Mouse (Mus musculus) Patski (cell line): Measurements from ENCODE around the gene Ttc13. TPM values are rescaled to one million over a fixed set of nuclear protein-coding genes. Genes with fewer than 3 reads are reported as not detected.

Source experiments
- ATAC-seq: fragments of 100-300 bp; one replicate; pipeline ENCODE4 v1.8.0; 2021
- CTCF ChIA-PET: fragments of 350-600 bp; sonication (Branson Sonifier 250); formaldehyde crosslinking; loops from one replicate; lab custom pipeline; 2022; ENCODE audit warnings: inconsistent platforms; lab: Charles Lee
- POLR2A ChIA-PET: fragments of 350-600 bp; sonication (Branson Sonifier 250); formaldehyde crosslinking; loops from one replicate; lab custom pipeline; 2022; ENCODE audit warnings: antibody characterized with exemption, inconsistent platforms; lab: Charles Lee
- DNase-seq: peaks from one replicate; pipeline ENCODE4 v3.0.0-alpha.2; 2011; ENCODE audit warnings: low read depth, low spot score
- H3K27me3 ChIP-seq: fragments of 371-371 bp; one replicate; pipeline ENCODE4 v1.5.1; 2021
- CTCF ChIP-seq: fragments of 100-300 bp; IDR thresholded peaks from one replicate; pipeline ENCODE4 v1.5.1; 2021
- in situ Hi-C: fragments of 300-500 bp; cut with MboI; formaldehyde crosslinking; loops from 3 replicates; pipeline ENCODE4 v1.11.1; 2018; ENCODE audit warnings: low pct_unique_long_range_greater_than_20kb, mixed read lengths
- polyA plus RNA-seq: library from polyadenylated mRNA; unstranded; gene quantifications from one replicate; pipeline ENCODE4 v1.2.3, GENCODE M21; 2021

The Ttc13 gene
- polyA plus RNA-seq, 1 experiment from 2014 or later: 77.7 TPM

- ChIA-PET POLR2A (interaction anchor here (0.6 to 1.7 kb wide), 4 partner anchors 12 to 45 kb away, joined by 3 to 7 read pairs (median 3); no protein-coding TSS in a partner anchor), CTCF (interaction anchor here (1.5 kb wide), 1 partner anchor 10 kb away, joined by 5 read pairs; no protein-coding TSS in a partner anchor)
- H3K27me3 ChIP-seq: no peaks in the 10 kb centered on the region
- in situ Hi-C loops: no loop called here
- ATAC-seq (peak; percentile 29), DNase-seq (no peak)
- no peak for TF ChIP-seq CTCF
These were observed 59.2 kb downstream of the Ttc13 start for GRCm38 (mm10) chr8:124662446-124663111.

GRCm38 (mm10) chr8:124661781-124662180 lies 60.0 kb downstream of the Ttc13 start:
- DNase-seq (no peak), ATAC-seq (no peak)
- H3K27me3 ChIP-seq: no peaks in the 10 kb centered on the region
- POLR2A ChIA-PET: interaction anchor here (0.8 to 1.7 kb wide), 3 partner anchors 11 to 45 kb away, joined by 3 to 7 read pairs (median 3); no protein-coding TSS in a partner anchor
- CTCF ChIA-PET: interaction anchor here (1.5 kb wide), 1 partner anchor 11 kb away, joined by 5 read pairs; no protein-coding TSS in a partner anchor
- in situ Hi-C loops: no loop called here
- TF ChIP-seq CTCF: no peak

GRCm38 (mm10) chr8:124658415-124658814 lies 63.4 kb downstream of the Ttc13 start:
- POLR2A ChIA-PET: no interaction called here
- ATAC-seq (no peak), DNase-seq (no peak)
- TF ChIP-seq CTCF: no peak
- CTCF ChIA-PET: interaction anchor here (1.0 to 2.1 kb wide), 2 partner anchors 18 to 259 kb away, joined by 3 to 4 read pairs; no protein-coding TSS in a partner anchor
- in situ Hi-C loops: no loop called here
- no peaks in the 10 kb centered on the region for H3K27me3 ChIP-seq

DNA sequence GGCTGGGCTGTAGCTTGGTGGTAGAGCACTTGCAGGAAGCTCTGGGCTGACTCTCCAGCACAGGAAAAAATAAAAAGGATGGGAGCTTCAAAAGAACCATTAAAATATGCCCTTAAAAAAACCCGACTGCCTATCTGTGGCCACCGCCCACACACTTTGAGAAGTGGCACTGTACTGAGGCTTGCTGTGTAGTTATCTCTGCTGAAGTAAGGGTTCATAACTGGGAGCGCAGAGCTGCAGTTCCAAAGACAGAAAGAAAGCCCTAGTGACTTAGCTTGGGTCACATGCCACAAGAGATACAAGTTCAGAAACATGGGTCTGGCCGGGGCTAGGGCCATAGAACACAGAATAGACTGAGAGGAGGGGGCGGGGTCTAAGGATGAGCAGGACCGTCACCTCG lies 63.8 kb downstream of the Ttc13 start:
- no peak for TF ChIP-seq CTCF

DNA sequence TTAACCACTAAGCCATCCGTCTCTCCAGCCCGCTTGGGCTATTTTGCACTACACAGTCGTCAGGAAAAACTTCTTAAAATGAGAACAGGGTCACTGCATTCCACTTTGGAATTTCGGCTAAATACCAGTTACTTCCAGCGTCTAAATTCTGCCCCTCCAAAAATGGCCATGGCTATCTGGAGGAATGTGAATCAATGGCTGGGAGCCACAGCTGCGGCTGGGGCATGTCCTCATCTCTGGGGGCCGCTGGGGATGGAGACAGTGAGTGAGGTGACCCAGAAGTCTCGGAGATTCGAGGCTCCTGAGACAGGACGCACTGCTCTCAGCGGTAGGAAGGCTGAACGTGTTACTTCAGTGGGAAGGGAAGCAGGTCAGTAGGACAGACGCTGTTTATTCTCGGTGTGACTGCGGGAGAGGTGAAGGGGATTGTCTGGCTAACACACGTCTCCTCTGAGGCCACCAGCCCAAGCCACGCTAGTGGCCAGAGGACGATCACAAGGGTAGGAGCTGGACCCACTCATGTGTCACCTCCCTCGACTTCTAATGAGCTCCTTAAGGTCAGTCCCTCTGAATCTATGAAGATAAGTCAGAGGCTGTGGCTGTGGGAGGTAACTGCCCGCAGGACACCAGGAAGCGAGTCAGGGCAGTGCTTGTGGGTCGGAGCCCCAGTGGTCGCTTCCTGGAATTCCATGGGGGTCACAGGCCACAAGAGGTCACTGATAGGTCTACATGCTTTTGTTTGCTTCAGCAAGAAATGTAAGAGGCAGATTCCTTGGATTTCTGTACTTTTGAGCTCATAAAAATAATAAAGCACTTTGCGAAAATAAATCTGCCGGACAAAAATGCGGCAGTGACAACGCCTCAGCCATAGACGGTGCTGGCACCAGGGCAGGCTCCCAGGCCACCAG lies 68.0 kb downstream of the Ttc13 start:
- ATAC-seq (no peak), DNase-seq (no peak)
- TF ChIP-seq CTCF: no peak
- in situ Hi-C loops: no loop called here
- CTCF ChIA-PET: interaction anchor here (1.4 kb wide), 1 partner anchor 11 kb away, joined by 3 read pairs; no protein-coding TSS in a partner anchor
- POLR2A ChIA-PET: interaction anchor here (0.6 to 1.0 kb wide), 2 partner anchors 27 to 171 kb away, joined by 3 to 6 read pairs; no protein-coding TSS in a partner anchor
- H3K27me3 ChIP-seq: no peaks in the 10 kb centered on the region

More for the DNA sequence above, 63.8 kb downstream of the Ttc13 start:
- ATAC-seq (no peak), DNase-seq (no peak)
- H3K27me3 ChIP-seq: no peaks in the 10 kb centered on the region
- ChIA-PET CTCF (interaction anchor here (1.0 to 2.1 kb wide), 2 partner anchors 17 to 259 kb away, joined by 3 to 4 read pairs; no protein-coding TSS in a partner anchor), POLR2A (no interaction called here)
- in situ Hi-C loops: no loop called here

- CTCF ChIA-PET: interaction anchor here (1.0 to 1.4 kb wide), 2 partner anchors 10 to 37 kb away, joined by 3 read pairs; no protein-coding TSS in a partner anchor
- no peaks in the 10 kb centered on the region for H3K27me3 ChIP-seq
- TF ChIP-seq CTCF: no peak
- POLR2A ChIA-PET: interaction anchor here (1.0 kb wide), 1 partner anchor 26 kb away, joined by 3 read pairs; no protein-coding TSS in a partner anchor
- ATAC-seq (no peak), DNase-seq (no peak)
- in situ Hi-C loops: no loop called here
These were observed 69.2 kb downstream of the Ttc13 start for GRCm38 (mm10) chr8:124652546-124652945.

GRCm38 (mm10) chr8:124651776-124652175 lies 70.0 kb downstream of the Ttc13 start:
- H3K27me3 ChIP-seq: no peaks in the 10 kb centered on the region
- no peak for TF ChIP-seq CTCF
- ATAC-seq (no peak), DNase-seq (no peak)
- in situ Hi-C loops: no loop called here
- ChIA-PET POLR2A (no interaction called here), CTCF (no interaction called here)

DNA sequence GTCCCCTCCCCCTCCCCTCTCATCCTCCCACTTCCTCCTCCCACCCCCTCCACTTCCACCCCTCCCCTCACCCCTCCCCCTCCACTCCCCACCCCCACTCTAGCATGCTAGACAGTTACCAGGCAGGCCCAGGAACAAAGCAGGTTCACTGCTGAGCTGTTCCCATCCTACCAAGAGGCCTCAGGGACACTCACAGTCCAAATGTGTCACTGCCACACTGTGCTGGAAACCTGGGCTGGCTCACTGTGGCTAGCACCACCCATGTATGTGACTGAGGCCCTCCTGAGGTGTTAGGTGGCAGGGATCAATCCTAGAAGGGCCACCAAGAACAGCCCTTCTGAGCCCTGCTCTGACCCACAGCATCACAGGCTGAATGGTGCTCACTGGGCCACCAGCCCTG lies 73.5 kb downstream of the Ttc13 start:
- H3K27me3 ChIP-seq: no peaks in the 10 kb centered on the region
- POLR2A ChIA-PET: no interaction called here
- DNase-seq (no peak), ATAC-seq (no peak)
- no peak for TF ChIP-seq CTCF
- CTCF ChIA-PET: interaction anchor here (1.0 to 1.1 kb wide), 2 partner anchors 10 to 13 kb away, joined by 3 read pairs; no protein-coding TSS in a partner anchor
- in situ Hi-C loops: no loop called here

DNA sequence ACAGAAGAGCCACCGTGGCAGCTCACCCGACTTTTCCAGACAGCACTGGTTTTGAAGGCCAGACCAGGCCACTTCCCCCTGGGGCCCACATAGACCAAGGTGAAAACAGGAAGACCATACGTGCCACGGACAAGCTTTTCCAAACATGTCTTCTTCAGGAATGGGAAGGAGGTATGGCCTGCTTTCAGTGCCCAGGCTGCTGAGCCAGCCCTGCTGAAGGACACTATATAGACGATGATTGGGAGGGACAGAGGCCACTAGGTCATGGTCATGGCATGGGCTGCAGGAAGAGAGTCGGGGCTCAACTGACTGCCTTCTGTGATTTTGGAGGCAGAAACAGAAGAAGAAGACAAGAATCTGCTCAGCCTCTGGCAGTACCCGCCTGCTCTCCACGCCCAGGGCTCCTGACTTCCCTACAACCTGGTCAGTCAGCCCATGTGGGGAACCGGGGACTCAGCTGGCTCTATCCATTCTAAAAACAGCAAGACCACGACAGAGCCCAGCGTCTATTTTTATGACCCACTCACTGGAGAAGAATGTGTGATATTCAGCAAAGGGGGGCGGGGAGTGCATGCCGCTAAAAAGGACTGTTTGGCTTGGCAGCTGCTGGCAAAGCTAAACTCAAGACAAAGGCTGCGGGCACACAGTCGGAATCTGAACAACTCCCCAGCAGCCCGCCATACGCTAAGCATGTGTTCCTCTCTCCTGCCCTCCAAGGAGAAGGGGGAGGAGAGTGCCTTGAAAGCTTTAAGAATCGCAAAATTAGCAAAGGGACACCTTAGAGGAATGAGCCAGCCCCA lies 78.0 kb downstream of the Ttc13 start:
- DNase-seq (peak; percentile 84), ATAC-seq (peak; percentile 93)
- in situ Hi-C loops: no loop called here
- H3K27me3 ChIP-seq: no peaks in the 10 kb centered on the region
- no peak for TF ChIP-seq CTCF
- CTCF ChIA-PET: interaction anchor here (1.6 kb wide), 2 partner anchors 19 to 33 kb away, joined by 4 to 7 read pairs; no protein-coding TSS in a partner anchor
- POLR2A ChIA-PET: interaction anchor here (0.9 to 1.5 kb wide), 6 partner anchors 12 to 190 kb away, joined by 3 to 5 read pairs (median 4); no protein-coding TSS in a partner anchor
